Mouse (Mus musculus) hindbrain, embryonic 11.5 days (tissue): Measurements from ENCODE around the gene Rap1a. TPM values are rescaled to one million over a fixed set of nuclear protein-coding genes. Genes with fewer than 3 reads are reported as not detected.

Experiments
- ATAC-seq: fragments of 200-750 bp; cut with Nextera tagmentation; 2 replicates; pipeline ENCODE4 v1.8.0; 2017; ENCODE audit warnings: mild to moderate bottlenecking, moderate TSS enrichment, moderate library complexity; ENCODE audit not compliant: low FRiP score
- DNase-seq: peaks from one replicate; pipeline ENCODE4 v3.0.0-alpha.2; 2015; ENCODE audit warnings: low spot score
- H3K27ac ChIP-seq: fragments of 300-500 bp; sonication (generic); 2 replicates; pipeline ENCODE4 v1.5.1; 2014; ENCODE audit warnings: mild to moderate bottlenecking, low read depth, low read length
- H3K27me3 ChIP-seq: fragments of 300-500 bp; sonication (generic); 2 replicates; pipeline ENCODE4 v1.6.1; 2014; ENCODE audit warnings: mild to moderate bottlenecking, low read length, moderate library complexity, mixed read lengths; ENCODE audit not compliant: control insufficient read depth, insufficient read depth
- H3K36me3 ChIP-seq: fragments of 300-500 bp; sonication (generic); 2 replicates; pipeline ENCODE4 v1.6.1; 2014; ENCODE audit warnings: mild to moderate bottlenecking, low read length, moderate library complexity, mixed read lengths; ENCODE audit not compliant: control insufficient read depth, insufficient read depth
- H3K4me1 ChIP-seq: fragments of 300-500 bp; sonication (generic); replicated peaks from 2 replicates; pipeline ENCODE4 v1.6.1; 2014; ENCODE audit warnings: low read length, mixed read lengths; ENCODE audit not compliant: control insufficient read depth, insufficient read depth
- H3K4me2 ChIP-seq: fragments of 300-500 bp; sonication (generic); replicated peaks from 2 replicates; pipeline ENCODE4 v1.6.1; 2014; ENCODE audit warnings: mild to moderate bottlenecking, low read depth, low read length
- H3K4me3 ChIP-seq: fragments of 300-500 bp; sonication (generic); 2 replicates; pipeline ENCODE4 v1.5.1; 2014; ENCODE audit warnings: low read depth, low read length
- H3K9ac ChIP-seq: fragments of 300-500 bp; sonication (generic); 2 replicates; pipeline ENCODE4 v1.6.1; 2014; ENCODE audit warnings: low read depth, low read length
- H3K9me3 ChIP-seq: fragments of 300-500 bp; sonication (generic); 2 replicates; pipeline ENCODE4 v1.6.1; 2016; ENCODE audit warnings: low read length; ENCODE audit not compliant: control insufficient read depth
- WGBS: fragments of 180-500 bp; shearing (Covaris S2); extraction: QIAGEN DNeasy Blood & Tissue Kit; methylation state at CpG from one replicate; pipeline ENCODE4 v1.1.7; 2014; 5-methylcytosine and 5-hydroxymethylcytosine counted together
- polyA plus RNA-seq: library from polyadenylated mRNA; unstranded; fragments of >200 nt; fragmentation: Nextera tagmentation; extraction: Ambion mirVana; gene quantifications from 2 replicates; pipeline ENCODE4 v1.2.1, GENCODE M21; 2014

The Rap1a gene
- polyA plus RNA-seq, 1 experiment from 2014 or later: 83.7 TPM

GRCm38 (mm10) chr3:105737666-105738065, 63.5 kb downstream of the Rap1a start:
- Histone ChIP-seq H3K4me2 (no peak overlapping the region), H3K9ac (no peak overlapping the region), H3K27ac (no peak overlapping the region), H3K27me3 (no peaks in the 10 kb centered on the region), H3K4me3 (no peak overlapping the region), H3K4me1 (no peaks in the 10 kb centered on the region), H3K9me3 (no peaks in the 10 kb centered on the region), H3K36me3 (no peaks in the 10 kb centered on the region)
- no peak for ATAC-seq
- 92% methylated on average over 3 of the region's 3 CpGs for WGBS
- no peak for DNase-seq

GRCm38 (mm10) chr3:105737070-105737469, 64.1 kb downstream of the Rap1a start:
- no peaks in the 10 kb centered on the region for H3K27me3 ChIP-seq
- no peak for ATAC-seq
- no peak overlapping the region for H3K9ac ChIP-seq
- no peak overlapping the region for H3K27ac ChIP-seq
- WGBS: 89% methylated on average over 7 of the region's 7 CpGs
- no peaks in the 10 kb centered on the region for H3K36me3 ChIP-seq
- DNase-seq: no peak
- H3K9me3 ChIP-seq: no peaks in the 10 kb centered on the region
- no peak overlapping the region for H3K4me3 ChIP-seq
- no peaks in the 10 kb centered on the region for H3K4me1 ChIP-seq
- no peak overlapping the region for H3K4me2 ChIP-seq

- no peak overlapping the region for H3K9ac ChIP-seq
- H3K9me3 ChIP-seq: no peaks in the 10 kb centered on the region
- no peaks in the 10 kb centered on the region for H3K27me3 ChIP-seq
- ATAC-seq: no peak
- no peaks in the 10 kb centered on the region for H3K36me3 ChIP-seq
- no peak overlapping the region for H3K27ac ChIP-seq
- no peak overlapping the region for H3K4me2 ChIP-seq
- no peaks in the 10 kb centered on the region for H3K4me1 ChIP-seq
- no peak for DNase-seq
- 89% methylated on average over 1 of the region's 1 CpGs for WGBS
- H3K4me3 ChIP-seq: no peak overlapping the region
Observed at GRCm38 (mm10) chr3:105736148-105736547, 65.0 kb downstream of the Rap1a start.

- ATAC-seq: no peak
- Histone ChIP-seq H3K36me3 (no peaks in the 10 kb centered on the region), H3K9me3 (no peaks in the 10 kb centered on the region), H3K4me1 (no peaks in the 10 kb centered on the region), H3K27me3 (no peaks in the 10 kb centered on the region), H3K4me3 (no peak overlapping the region), H3K9ac (no peak overlapping the region), H3K27ac (no peak overlapping the region), H3K4me2 (no peak overlapping the region)
- DNase-seq: no peak
Observed at GRCm38 (mm10) chr3:105735285-105735684, 65.9 kb downstream of the Rap1a start.

GRCm38 (mm10) chr3:105733538-105733937, 67.6 kb downstream of the Rap1a start:
- H3K4me1 ChIP-seq: no peaks in the 10 kb centered on the region
- H3K27ac ChIP-seq: no peak overlapping the region
- WGBS: 96% methylated on average over 4 of the region's 4 CpGs
- DNase-seq (no peak), ATAC-seq (no peak)
- no peaks in the 10 kb centered on the region for H3K36me3 ChIP-seq
- H3K27me3 ChIP-seq: no peaks in the 10 kb centered on the region
- no peak overlapping the region for H3K4me2 ChIP-seq
- no peak overlapping the region for H3K9ac ChIP-seq
- H3K4me3 ChIP-seq: no peak overlapping the region
- H3K9me3 ChIP-seq: no peaks in the 10 kb centered on the region

- ATAC-seq: no peak
- 87% methylated on average over 4 of the region's 4 CpGs for WGBS
- H3K4me2 ChIP-seq: no peak overlapping the region
Observed at GRCm38 (mm10) chr3:105732360-105732759, 68.8 kb downstream of the Rap1a start.

GRCm38 (mm10) chr3:105726037-105726436, 75.1 kb downstream of the Rap1a start:
- H3K27me3 ChIP-seq: no peaks in the 10 kb centered on the region
- 2% methylated on average over 1 of the region's 1 CpGs for WGBS
- no peaks in the 10 kb centered on the region for H3K4me1 ChIP-seq
- H3K9me3 ChIP-seq: no peaks in the 10 kb centered on the region
- peak; percentile 72 for DNase-seq
- H3K4me2 ChIP-seq: no peak overlapping the region
- H3K9ac ChIP-seq: no peak overlapping the region
- no peak overlapping the region for H3K27ac ChIP-seq
- H3K4me3 ChIP-seq: no peak overlapping the region
- ATAC-seq: no peak
- H3K36me3 ChIP-seq: no peaks in the 10 kb centered on the region

More at GRCm38 (mm10) chr3:105732360-105732759, 68.8 kb downstream of the Rap1a start:
- DNase-seq: no peak
- Histone ChIP-seq H3K4me3 (no peak overlapping the region), H3K9me3 (no peaks in the 10 kb centered on the region), H3K27me3 (no peaks in the 10 kb centered on the region), H3K4me1 (no peaks in the 10 kb centered on the region), H3K9ac (no peak overlapping the region), H3K27ac (no peak overlapping the region), H3K36me3 (no peaks in the 10 kb centered on the region)

GRCm38 (mm10) chr3:105722510-105722909, 78.6 kb downstream of the Rap1a start:
- no peak overlapping the region for H3K27ac ChIP-seq
- H3K9me3 ChIP-seq: no peaks in the 10 kb centered on the region
- no peak overlapping the region for H3K9ac ChIP-seq
- WGBS: 87% methylated on average over 3 of the region's 3 CpGs
- no peaks in the 10 kb centered on the region for H3K4me1 ChIP-seq
- DNase-seq (no peak), ATAC-seq (no peak)
- no peak overlapping the region for H3K4me3 ChIP-seq
- H3K4me2 ChIP-seq: no peak overlapping the region
- no peaks in the 10 kb centered on the region for H3K36me3 ChIP-seq
- H3K27me3 ChIP-seq: no peaks in the 10 kb centered on the region

GRCm38 (mm10) chr3:105721681-105722201, 79.4 kb downstream of the Rap1a start:
- Histone ChIP-seq H3K27me3 (no peaks in the 10 kb centered on the region), H3K9me3 (no peaks in the 10 kb centered on the region), H3K9ac (no peak overlapping the region), H3K36me3 (no peaks in the 10 kb centered on the region), H3K4me2 (no peak overlapping the region), H3K27ac (no peak overlapping the region), H3K4me3 (no peak overlapping the region), H3K4me1 (no peaks in the 10 kb centered on the region)
- WGBS: 74% methylated on average over 2 of the region's 2 CpGs
- no peak for DNase-seq
- ATAC-seq: no peak
